Mouse (Mus musculus) lung, adult 2 months (tissue): ENCODE measurements around the gene Slc29a4. TPM values are rescaled to one million over a fixed set of nuclear protein-coding genes. Genes with fewer than 3 reads are reported as not detected.
A peak's percentile ranks its signal among the peaks of the same experiment; 100 is the strongest.

Experiments used
- DNase-seq: peaks from one replicate; pipeline ENCODE4 v3.0.0; 2022
- H3K4me1 ChIP-seq: fragments of 200-500 bp; 2 replicates; pipeline ENCODE4 v1.6.1; 2011; ENCODE audit warnings: low read length; ENCODE audit not compliant: control insufficient read depth, insufficient read depth
- H3K4me3 ChIP-seq: fragments of 200-500 bp; replicated peaks from 2 replicates; pipeline ENCODE3; 2011; ENCODE audit warnings: low read depth, mild to moderate bottlenecking, control low read depth, low read length; ENCODE audit errors: extremely low read depth
- CTCF ChIP-seq: fragments of 200-500 bp; IDR thresholded peaks from 2 replicates; pipeline ENCODE4 v1.5.1; 2011; ENCODE audit warnings: mild to moderate bottlenecking, low read length, control low read depth; ENCODE audit not compliant: insufficient read depth
- POLR2A ChIP-seq: fragments of 200-500 bp; IDR thresholded peaks from 2 replicates; pipeline ENCODE4 v1.6.1; 2011; ENCODE audit warnings: low read depth, mild to moderate bottlenecking, control low read depth, low read length, borderline replicate concordance; ENCODE audit errors: extremely low read depth
- WGBS: fragments of 180-500 bp; shearing (Covaris S2); methylation state at CpG from one replicate; pipeline ENCODE4 v1.1.7; 2018; 5-methylcytosine and 5-hydroxymethylcytosine counted together
- polyA plus RNA-seq: library from polyadenylated mRNA; depleted of rRNA; stranded (reverse); fragments of >200 nt; gene quantifications from 2 replicates; pipeline ENCODE4 v1.2.3, GENCODE M21; 2012

Gene Slc29a4
- polyA plus RNA-seq, 1 experiment: 2.7 TPM

DNA sequence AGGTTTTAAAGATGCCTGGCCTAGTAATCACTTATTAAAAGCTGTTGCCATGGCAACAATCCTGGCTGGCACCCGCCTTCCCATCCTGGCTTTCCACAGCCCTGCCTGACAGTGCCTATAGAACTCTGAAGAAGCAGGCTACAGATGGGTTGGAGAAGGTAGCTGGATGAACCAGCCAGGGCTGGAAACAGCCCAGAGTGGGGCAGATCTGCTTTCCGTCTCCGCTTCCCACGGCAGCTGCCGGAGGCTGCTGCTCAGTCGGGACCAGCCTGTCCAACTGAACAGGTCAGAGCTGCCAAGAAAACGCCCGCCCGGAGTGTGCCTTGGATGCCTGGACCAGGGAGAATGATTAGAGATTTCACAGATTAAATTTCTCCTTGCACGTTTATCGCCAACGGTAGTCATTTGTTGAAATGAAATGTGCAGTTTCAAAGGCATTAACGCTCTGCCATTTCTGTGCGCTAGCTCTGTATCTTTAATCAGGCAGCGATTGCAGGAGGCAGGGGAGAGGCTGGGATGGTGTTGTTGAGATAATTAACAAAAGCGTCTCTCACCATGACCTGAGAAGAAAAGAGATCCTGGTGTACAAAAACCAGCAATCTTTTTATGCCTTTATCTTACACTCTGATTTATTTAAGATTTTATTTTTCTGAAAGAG, 69.1 kb downstream of the Slc29a4 start:
- TF ChIP-seq POLR2A (no peak), CTCF (no peak)
- H3K4me3 ChIP-seq: no peak overlapping the region
- no peaks in the 10 kb centered on the region for H3K4me1 ChIP-seq
- WGBS: 85% methylated on average over 16 of the region's 16 CpGs
- no peak for DNase-seq

DNA sequence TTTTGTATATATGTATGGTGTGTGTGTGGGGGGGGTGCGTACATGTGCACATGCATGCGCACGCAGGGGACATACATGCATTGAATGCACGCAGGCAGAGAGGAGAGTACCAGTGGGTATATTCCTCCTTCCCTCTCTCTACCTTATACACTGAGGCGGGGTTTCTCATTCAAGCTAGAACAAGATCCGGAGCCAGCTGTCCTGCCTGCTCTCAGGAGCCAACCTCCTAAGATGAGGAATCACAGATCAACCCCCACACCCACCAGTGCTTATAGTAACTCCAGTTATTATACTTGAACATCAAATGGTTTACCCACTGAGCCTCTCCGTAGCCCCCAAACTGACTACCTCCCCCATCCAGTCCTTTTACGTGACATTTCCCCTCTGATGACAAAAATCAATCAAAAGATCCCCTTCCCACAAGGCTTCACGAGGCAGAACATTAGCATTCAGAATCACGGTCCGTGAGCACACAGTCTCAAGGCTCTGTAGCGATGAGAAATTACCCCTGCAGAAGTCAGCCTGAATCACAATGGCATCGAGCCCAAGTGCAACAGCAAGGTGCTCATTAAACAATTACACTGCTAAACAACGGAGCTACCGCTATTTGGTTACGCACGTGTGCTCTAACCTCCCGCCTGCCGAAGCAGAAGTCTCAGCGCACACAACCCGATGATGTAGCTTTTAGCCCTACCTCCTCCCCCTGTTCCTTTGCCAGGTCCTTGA, 69.9 kb downstream of the Slc29a4 start:
- DNase-seq: no peak
- WGBS: 94% methylated on average over 21 of the region's 21 CpGs
- H3K4me1 ChIP-seq: no peaks in the 10 kb centered on the region
- no peak overlapping the region for H3K4me3 ChIP-seq
- no peak for TF ChIP-seq POLR2A
- TF ChIP-seq CTCF: no peak

DNA sequence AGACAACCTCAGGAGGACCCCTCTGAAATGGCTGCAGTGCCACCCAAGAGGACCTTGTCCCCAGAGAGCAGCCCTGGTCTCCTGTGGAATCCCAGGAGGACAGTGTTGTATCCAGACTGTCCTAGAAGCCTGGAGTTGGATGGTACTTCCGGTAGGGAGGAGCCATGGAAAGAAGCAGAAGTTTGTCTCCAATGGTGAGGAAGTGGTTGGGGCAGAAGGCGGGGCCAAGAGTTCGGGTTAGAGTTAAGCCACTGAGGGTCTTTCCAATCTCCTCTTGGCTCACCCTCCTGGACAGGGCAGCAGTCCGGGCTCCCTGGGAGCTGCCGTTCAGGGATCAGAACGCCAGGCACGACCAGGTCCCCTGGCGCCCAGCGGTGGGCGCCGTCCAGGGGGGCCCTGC, 72.0 kb downstream of the Slc29a4 start:
- H3K4me3 ChIP-seq: no peak overlapping the region
- TF ChIP-seq POLR2A (no peak), CTCF (no peak)
- 68% methylated on average over 11 of the region's 11 CpGs for WGBS
- H3K4me1 ChIP-seq: no peaks in the 10 kb centered on the region
- no peak for DNase-seq

- Histone ChIP-seq H3K4me1 (no peaks in the 10 kb centered on the region), H3K4me3 (no peak overlapping the region)
- DNase-seq: no peak
- TF ChIP-seq CTCF (no peak), POLR2A (no peak)
- 85% methylated on average over 15 of the region's 15 CpGs for WGBS
These were observed 72.6 kb downstream of the Slc29a4 start for GRCm38 (mm10) chr5:142764889-142765288.

- Histone ChIP-seq H3K4me1 (no peaks in the 10 kb centered on the region), H3K4me3 (no peak overlapping the region)
- no peak for TF ChIP-seq CTCF
- TF ChIP-seq POLR2A: no peak
- no peak for DNase-seq
- WGBS: 92% methylated on average over 3 of the region's 3 CpGs
These were observed 74.4 kb downstream of the Slc29a4 start for GRCm38 (mm10) chr5:142766708-142767107.

- H3K4me1 ChIP-seq: no peaks in the 10 kb centered on the region
- peak; percentile 54 for DNase-seq
- WGBS: 17% methylated on average over 7 of the region's 7 CpGs
- no peak overlapping the region for H3K4me3 ChIP-seq
- no peak for TF ChIP-seq POLR2A
- peak; percentile 60 for TF ChIP-seq CTCF
These were observed 75.6 kb downstream of the Slc29a4 start for GRCm38 (mm10) chr5:142767937-142768336.

DNA sequence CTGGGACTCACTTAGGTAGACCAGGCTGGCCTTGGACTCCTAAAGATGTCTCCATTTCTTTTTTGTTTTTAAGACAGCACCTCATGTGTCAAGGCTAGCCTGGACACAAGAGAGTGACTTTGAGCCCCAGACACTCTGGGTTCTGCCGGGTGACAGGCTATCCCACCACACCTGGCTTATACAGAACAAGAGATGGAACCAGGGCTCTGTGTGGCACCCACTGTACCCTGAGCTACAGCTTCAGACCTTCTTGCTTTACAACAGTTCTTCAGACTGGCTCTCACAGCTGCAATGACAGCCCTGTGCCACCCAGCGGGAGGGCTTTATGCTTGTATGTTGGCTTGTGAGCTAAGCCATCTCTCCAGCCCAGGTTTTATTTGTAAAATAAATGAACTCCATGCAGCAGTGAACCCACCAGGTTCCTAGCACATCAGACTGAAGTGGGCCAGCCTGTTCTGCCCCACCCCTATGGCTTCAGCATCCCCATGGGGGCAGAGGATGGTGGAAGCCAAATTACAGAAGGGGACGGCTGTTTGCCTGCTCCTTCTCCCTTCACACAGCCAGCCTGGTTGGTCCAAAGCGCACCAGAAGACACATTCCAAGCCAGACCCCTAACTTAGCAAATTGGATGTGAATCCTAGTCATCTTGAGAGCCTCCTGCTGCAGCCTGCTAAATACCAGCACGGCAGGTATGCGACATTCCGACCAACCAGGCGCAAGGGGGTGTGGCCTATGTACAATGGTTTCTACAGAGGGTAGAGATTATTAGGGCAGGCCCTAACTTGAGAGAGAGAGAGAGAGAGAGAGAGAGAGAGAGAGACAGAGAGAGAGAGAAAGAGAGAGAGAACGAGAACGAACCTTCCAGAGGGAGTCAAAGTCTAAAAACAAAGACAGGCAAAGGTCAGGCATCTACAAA, 76.3 kb downstream of the Slc29a4 start:
- no peaks in the 10 kb centered on the region for H3K4me1 ChIP-seq
- no peak overlapping the region for H3K4me3 ChIP-seq
- DNase-seq: no peak
- WGBS: 61% methylated on average over 10 of the region's 10 CpGs
- TF ChIP-seq POLR2A: no peak
- TF ChIP-seq CTCF: no peak

DNA sequence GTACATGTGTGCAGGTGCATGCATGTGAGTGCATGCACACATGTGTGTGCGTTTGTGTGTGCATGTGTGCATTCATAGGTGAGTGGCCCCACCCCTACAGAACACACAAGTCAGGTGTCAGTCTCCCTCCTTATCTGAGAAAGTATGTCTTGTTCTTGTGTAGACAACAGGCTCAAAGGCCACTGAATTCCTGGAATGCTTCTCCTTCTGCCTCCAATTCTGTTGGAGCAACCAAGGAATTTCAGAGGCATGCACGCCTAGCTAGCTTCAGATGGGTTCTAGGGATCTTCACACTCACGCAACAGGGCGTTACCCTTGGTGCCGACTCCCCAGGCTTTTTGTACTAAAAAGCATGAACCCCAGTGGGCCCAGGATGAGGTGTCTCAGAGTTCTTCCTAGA, 77.3 kb downstream of the Slc29a4 start:
- no peak overlapping the region for H3K4me3 ChIP-seq
- 63% methylated on average over 5 of the region's 5 CpGs for WGBS

DNA sequence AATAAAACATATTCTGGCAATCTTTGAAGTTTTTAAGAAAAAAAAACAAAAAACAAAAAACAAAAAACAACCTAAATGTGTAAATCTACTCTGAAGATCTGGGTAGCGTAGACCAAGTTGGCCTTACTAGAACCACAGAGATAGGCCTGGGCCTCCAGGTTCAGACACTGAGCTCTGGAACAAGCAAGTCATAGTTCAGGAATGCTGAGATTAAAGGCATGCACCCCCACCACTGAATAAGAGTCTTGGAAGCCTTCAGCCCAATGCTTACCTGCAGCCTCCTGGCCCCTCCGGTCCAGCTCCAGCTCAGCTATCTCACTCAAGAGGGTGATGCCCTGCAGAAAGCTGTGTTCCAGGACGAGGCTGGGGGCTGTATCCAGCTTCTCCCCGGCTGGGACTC, 78.7 kb downstream of the Slc29a4 start:
- 69% methylated on average over 4 of the region's 4 CpGs for WGBS
- DNase-seq: no peak
- H3K4me1 ChIP-seq: no peaks in the 10 kb centered on the region
- H3K4me3 ChIP-seq: no peak overlapping the region
- TF ChIP-seq CTCF (no peak), POLR2A (no peak)

More for the DNA sequence above, 77.3 kb downstream of the Slc29a4 start:
- H3K4me1 ChIP-seq: no peaks in the 10 kb centered on the region
- TF ChIP-seq CTCF: no peak
- DNase-seq: no peak
